Mouse (Mus musculus): ENCODE measurements at regions not wholly inside any gene's neighbourhood (a gene's known extent, or its start where the extent isn't known, plus 50 kb on each side); places are given as distances from the start of the nearest gene placed in this dataset.

DNA sequence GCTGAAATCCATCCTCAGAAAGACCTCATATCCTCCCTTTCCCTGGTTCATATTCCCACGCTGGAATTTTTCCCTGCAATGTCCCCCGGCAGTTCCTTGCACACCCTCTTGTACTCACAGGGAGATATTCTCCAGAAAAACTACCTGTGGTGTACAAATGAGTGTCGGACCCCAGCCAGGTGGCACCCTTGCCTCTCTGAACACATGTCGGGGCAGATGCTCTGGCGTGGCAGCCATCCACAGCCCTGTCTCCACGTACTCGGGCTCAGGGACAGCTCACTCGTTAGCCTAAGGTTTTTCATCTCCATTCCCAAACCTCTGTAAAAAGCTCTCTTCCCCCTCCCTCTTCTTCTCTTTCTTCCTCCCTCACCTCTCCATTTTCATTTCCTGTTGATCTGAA is 100.1 kb upstream of the Egln3 start:
- no peaks in the 10 kb centered on the region for H3K27me3 ChIP-seq
- no peak overlapping the region for H3K9ac ChIP-seq
- no peak overlapping the region for H3K4me2 ChIP-seq
- no peaks in the 10 kb centered on the region for H3K36me3 ChIP-seq
- WGBS = 85% methylated on average over 8 of the region's 8 CpGs
- no peak overlapping the region for H3K27ac ChIP-seq (replicated peaks)
- ATAC-seq (ENCODE audit: low read depth) = no peak
- no peak overlapping the region for H3K4me3 ChIP-seq
- no peaks in the 10 kb centered on the region for H3K9me3 ChIP-seq
- no peaks in the 10 kb centered on the region for H3K4me1 ChIP-seq (replicated peaks)

DNA sequence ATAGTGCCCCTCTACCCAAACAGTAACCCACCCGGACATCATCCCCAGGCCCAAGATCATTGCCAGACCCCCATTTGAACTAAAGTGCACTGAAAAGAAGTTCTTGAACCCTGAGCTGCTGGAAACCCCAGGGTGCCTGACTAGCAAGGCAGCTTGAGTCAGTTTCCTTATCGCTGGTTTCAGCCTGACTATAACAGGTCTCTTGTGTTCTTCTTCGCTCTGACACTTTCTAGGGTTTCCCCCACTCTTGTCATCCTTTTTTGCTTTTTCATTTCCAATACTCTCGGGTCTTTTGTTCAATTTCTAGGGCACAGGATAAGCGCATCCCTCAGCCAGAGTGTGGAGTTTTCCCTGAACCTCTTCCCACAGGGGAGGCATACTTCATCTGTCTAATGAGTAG is 95.8 kb upstream of the Egln3 start:
- Histone ChIP-seq H3K4me1 (replicated peaks) (no peaks in the 10 kb centered on the region), H3K36me3 (no peaks in the 10 kb centered on the region), H3K27me3 (no peaks in the 10 kb centered on the region), H3K4me2 (no peak overlapping the region), H3K4me3 (no peak overlapping the region), H3K9ac (no peak overlapping the region), H3K9me3 (no peaks in the 10 kb centered on the region), H3K27ac (replicated peaks) (no peak overlapping the region)
- ATAC-seq (ENCODE audit: low read depth) = no peak
- 68% methylated on average over 5 of the region's 5 CpGs for WGBS

DNA sequence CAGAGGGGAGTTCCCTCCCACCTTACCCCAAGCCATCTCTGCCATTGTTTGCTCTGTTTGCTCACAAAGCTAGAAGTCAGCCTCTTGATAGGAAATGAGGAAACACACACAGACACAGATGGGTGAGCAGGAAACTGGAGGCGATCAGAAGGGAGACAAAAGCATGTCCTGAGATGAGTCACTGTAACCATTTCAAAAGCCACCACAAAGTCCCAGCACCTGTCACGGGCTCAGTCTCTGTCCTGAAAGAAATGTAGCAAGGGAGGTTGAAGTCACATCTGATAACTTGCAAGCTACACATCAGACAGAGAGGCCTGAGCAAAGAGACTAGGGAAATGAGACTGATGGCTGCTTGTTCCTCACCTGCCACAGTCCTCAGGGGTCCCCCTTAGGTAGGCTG is 89.6 kb upstream of the Egln3 start:
- Histone ChIP-seq H3K4me1 (replicated peaks) (peaks cover 9% of the 10 kb centered on the region), H3K4me3 (no peak overlapping the region), H3K27ac (replicated peaks) (no peak overlapping the region), H3K9me3 (no peaks in the 10 kb centered on the region), H3K9ac (no peak overlapping the region), H3K4me2 (no peak overlapping the region), H3K36me3 (no peaks in the 10 kb centered on the region), H3K27me3 (no peaks in the 10 kb centered on the region)
- no peak for ATAC-seq (ENCODE audit: low read depth)
- 83% methylated on average over 2 of the region's 2 CpGs for WGBS

DNA sequence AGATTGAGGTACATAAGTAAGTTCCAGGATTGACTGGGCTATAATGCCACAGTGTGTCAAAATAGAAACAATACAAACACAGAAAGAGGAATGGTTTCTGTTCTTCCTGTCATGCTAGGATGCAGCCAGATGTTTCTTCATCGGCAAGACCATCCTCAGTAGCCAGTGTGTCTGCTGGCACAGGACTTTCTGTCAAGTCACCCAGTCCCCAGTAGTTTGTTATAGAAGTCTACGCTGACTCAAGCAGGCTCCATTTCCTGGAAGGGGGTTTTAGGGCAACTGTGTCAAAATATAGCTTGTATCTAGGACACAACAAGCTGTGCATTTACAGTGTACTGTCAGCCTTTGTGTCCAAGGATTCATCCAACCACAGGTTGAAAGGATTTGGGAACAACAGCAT is 86.7 kb upstream of the Egln3 start:
- Histone ChIP-seq H3K9ac (no peak overlapping the region), H3K27me3 (no peaks in the 10 kb centered on the region), H3K4me2 (no peak overlapping the region), H3K4me3 (no peak overlapping the region), H3K4me1 (replicated peaks) (peaks cover 29% of the 10 kb centered on the region), H3K27ac (replicated peaks) (no peak overlapping the region), H3K9me3 (no peaks in the 10 kb centered on the region), H3K36me3 (no peaks in the 10 kb centered on the region)
- ATAC-seq (ENCODE audit: low read depth) = no peak
- 86% methylated on average over 2 of the region's 2 CpGs for WGBS

DNA sequence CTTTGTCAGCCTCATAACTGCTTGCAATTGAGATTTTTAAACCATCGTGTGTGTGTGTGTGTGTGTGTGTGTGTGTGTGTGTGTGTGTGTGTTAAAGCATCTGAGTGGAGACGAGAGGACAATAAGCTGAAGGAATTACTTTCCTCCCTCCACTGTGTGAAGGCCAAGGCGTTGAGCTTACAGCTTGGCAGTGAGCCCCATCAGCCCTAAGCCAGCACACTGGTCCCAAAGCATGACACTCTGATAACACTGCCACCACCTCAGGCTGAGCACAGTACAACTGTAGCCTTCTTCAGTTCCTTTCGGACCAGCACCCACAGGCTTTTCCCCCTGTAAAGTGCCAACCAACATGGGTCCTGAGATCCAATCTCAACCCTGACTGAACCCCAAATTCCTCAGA is 85.1 kb upstream of the Egln3 start:
- peaks cover 29% of the 10 kb centered on the region for H3K4me1 ChIP-seq (replicated peaks)
- no peaks in the 10 kb centered on the region for H3K9me3 ChIP-seq
- no peak overlapping the region for H3K9ac ChIP-seq
- no peaks in the 10 kb centered on the region for H3K36me3 ChIP-seq
- 39% methylated on average over 4 of the region's 4 CpGs for WGBS
- H3K4me2 ChIP-seq = no peak overlapping the region
- ATAC-seq (ENCODE audit: low read depth) = no peak
- H3K27ac ChIP-seq (replicated peaks) = peak overlapping the region; percentile 16; the same call in 1 of the 2 replicates
- no peaks in the 10 kb centered on the region for H3K27me3 ChIP-seq
- no peak overlapping the region for H3K4me3 ChIP-seq

DNA sequence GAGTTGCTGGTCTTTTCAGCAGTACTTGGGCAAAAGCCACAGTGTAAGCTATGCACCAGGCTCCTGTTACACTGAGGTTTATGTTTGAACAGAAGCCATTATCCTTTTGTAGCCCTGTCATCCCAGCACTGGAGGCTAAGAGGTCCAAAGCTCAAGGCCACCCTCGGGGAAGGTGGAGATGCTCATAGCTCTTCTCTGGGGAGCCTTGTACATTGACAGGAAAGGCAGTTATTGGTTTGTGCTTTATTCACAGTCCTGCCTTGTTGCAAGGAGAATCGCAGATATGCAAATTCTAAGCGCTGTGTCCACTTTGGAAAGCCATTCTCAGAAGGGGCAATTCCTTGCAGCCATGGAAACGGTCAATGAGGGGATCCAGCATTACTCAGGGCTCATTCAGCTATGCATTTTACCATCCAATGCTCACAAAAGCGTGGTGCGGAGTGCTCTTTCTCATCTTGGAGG is 84.4 kb upstream of the Egln3 start:
- ATAC-seq (ENCODE audit: low read depth) = peak; percentile 52

DNA sequence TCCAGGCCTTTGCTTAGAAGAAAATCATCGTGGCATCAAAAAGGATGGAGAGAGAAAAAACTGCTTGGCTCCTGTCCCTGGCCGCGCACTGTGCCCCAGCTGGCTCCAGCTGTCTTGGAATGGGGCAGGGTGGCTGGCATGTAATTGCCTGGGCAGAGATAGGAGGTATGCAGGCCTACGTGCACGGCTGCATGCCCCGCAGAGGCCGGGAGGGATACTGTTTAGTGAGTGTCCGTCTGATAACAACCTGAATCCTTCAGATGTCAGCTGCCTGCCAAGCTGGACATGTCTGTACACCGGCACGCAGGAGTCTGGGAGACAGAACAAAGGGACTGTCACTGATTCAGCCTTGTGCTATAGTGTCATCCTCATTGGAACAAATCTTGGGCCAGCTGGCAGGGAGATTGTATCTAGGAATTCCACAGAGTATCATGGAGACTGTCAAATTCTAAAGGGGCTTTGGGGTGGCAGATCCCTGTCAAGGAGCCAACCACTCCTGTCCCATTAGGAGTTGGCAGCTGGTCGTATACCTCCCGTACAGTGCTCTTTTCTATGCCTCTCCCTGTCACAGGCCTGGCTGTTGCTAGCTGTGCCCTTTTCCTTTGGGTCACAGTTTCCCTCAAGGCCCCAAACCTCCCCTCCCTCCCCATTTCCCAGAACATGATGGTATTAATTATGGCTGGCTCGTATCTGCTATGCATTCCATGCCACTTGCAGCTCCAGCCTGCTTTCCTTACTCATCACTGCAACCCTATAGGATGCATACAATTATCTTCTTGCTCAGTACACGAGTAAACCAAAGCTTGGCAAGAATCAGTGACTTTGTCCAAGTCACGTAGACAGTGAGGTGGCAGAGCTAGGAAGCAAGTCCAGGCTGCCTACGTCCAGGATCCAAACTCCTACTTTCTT is 83.5 kb upstream of the Egln3 start:
- H3K27ac ChIP-seq (replicated peaks) = peak overlapping the region; percentile 78
- 33% methylated on average over 16 of the region's 16 CpGs for WGBS
- peak; percentile 90 for ATAC-seq (ENCODE audit: low read depth)
- H3K9me3 ChIP-seq = no peaks in the 10 kb centered on the region
- H3K27me3 ChIP-seq = no peaks in the 10 kb centered on the region
- H3K9ac ChIP-seq = no peak overlapping the region; the same call in 1 of the 2 replicates
- no peaks in the 10 kb centered on the region for H3K36me3 ChIP-seq
- no peak overlapping the region for H3K4me3 ChIP-seq
- 0 out of 2 replicates have a peak overlapping the region, but pooled peaks have one; percentile 13 for H3K4me2 ChIP-seq
- H3K4me1 ChIP-seq (replicated peaks) = peaks cover 29% of the 10 kb centered on the region

More for the DNA sequence above, 84.4 kb upstream of the Egln3 start:
- Histone ChIP-seq H3K36me3 (no peaks in the 10 kb centered on the region), H3K4me2 (no peak overlapping the region), H3K9ac (no peak overlapping the region), H3K4me3 (no peak overlapping the region), H3K27me3 (no peaks in the 10 kb centered on the region), H3K4me1 (replicated peaks) (peaks cover 29% of the 10 kb centered on the region), H3K9me3 (no peaks in the 10 kb centered on the region), H3K27ac (replicated peaks) (peak overlapping the region; percentile 78)
- WGBS = 22% methylated on average over 6 of the region's 6 CpGs

DNA sequence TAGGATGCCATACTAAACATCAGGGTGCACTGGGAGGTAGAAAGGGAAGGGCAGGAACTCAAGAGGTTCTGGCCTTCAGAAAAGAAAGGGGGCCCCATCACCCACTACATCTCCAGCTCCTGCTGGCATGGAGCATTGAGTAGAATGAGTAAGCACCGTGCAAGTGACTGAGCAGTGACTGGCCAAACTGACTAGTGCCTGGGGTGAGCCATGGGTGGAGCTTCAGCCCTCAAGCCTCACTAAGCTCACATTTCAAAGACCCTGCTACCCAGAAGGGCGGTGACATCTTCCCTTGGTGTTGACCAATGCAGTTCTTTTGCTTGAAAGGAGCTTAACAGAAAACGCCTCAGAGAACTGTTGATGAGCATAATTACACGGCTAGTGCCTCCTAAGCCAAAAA is 80.0 kb upstream of the Egln3 start:
- Histone ChIP-seq H3K27ac (replicated peaks) (no peak overlapping the region), H3K9me3 (no peaks in the 10 kb centered on the region), H3K4me3 (no peak overlapping the region), H3K27me3 (no peaks in the 10 kb centered on the region), H3K36me3 (no peaks in the 10 kb centered on the region), H3K4me2 (no peak overlapping the region), H3K4me1 (replicated peaks) (peaks cover 24% of the 10 kb centered on the region), H3K9ac (no peak overlapping the region)
- ATAC-seq (ENCODE audit: low read depth) = no peak
- WGBS = 21% methylated on average over 4 of the region's 4 CpGs

DNA sequence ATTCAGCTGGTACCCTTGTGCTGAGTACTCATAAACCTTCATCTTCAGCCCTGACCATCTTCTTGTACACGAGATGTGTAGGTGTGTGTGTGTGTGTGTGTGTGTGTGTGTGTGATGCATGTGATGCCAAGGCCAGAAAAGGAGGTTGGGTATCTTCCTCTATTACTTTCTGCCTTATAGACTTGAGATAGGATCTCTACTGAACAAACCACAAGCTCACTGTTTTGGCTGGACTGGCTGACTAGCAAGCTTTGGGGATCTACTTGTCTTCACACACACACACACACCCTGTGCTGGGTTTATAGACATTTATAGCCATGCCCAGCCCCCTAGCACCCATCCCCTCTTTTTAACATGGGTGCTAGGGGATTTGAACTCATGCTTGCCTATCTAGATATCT is 79.4 kb upstream of the Egln3 start:
- no peak overlapping the region for H3K4me3 ChIP-seq
- no peaks in the 10 kb centered on the region for H3K27me3 ChIP-seq
- H3K9me3 ChIP-seq = no peaks in the 10 kb centered on the region
- H3K9ac ChIP-seq = no peak overlapping the region
- H3K27ac ChIP-seq (replicated peaks) = no peak overlapping the region
- ATAC-seq (ENCODE audit: low read depth) = no peak
- WGBS = 77% methylated on average over 1 of the region's 1 CpGs
- no peaks in the 10 kb centered on the region for H3K36me3 ChIP-seq
- H3K4me2 ChIP-seq = no peak overlapping the region
- H3K4me1 ChIP-seq (replicated peaks) = peaks cover 17% of the 10 kb centered on the region

DNA sequence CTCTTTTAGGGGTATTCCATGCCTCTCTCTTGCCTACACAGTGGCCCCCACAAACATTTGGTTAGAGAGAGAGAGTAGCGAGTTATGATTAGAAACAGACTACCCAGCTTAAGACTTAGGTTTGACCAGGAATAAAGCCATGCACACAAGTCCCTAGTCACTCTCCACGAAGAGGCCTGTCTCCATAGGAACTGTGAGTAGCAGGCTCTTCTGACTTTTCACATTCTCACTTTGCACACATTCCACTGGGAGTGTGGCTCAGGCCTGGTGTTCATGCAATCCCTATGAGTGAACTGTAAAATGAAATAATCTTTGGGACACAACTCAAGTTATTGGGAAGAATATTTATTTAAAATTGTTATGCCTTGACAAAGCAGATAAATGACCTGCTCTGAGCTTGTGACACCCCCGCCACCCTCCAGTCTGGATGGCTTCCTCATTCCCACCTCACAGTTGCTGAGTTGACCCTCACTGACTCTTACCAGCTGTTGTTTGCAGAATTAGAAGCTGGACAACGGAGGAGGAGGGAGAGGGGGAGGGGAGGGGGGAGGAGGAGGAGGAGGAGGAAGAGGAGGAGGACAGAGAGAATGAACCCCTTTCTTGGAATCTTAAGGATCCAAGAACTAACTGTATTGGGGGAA is 78.7 kb upstream of the Egln3 start:
- H3K9me3 ChIP-seq = no peaks in the 10 kb centered on the region
- no peak overlapping the region for H3K4me2 ChIP-seq
- ATAC-seq (ENCODE audit: low read depth) = no peak
- H3K36me3 ChIP-seq = no peaks in the 10 kb centered on the region
- no peak overlapping the region for H3K4me3 ChIP-seq
- WGBS = 73% methylated on average over 4 of the region's 4 CpGs
- peaks cover 11% of the 10 kb centered on the region for H3K4me1 ChIP-seq (replicated peaks)
- H3K27me3 ChIP-seq = no peaks in the 10 kb centered on the region
- no peak overlapping the region for H3K27ac ChIP-seq (replicated peaks)
- H3K9ac ChIP-seq = no peak overlapping the region

DNA sequence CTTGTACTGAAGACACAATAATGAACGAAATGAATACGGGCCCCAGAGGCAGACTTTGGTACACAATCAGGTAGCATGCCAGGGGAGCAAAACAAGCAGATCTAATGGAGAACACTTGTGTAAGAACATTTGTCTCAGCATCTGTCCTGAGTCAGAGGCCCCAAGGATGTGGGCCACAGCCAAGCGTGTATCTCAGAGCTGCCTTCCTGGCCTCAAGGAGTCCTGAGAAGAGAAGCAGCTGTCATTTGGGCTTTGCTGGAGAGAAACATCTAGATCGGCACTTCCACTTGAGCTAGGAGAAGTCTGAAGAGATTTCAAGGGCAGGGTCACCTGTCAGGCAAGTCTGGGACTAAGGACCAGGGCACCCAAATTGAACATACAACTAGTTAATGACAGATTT is 76.8 kb upstream of the Egln3 start:
- H3K27ac ChIP-seq (replicated peaks) = no peak overlapping the region
- H3K9ac ChIP-seq = no peak overlapping the region
- 91% methylated on average over 4 of the region's 4 CpGs for WGBS
- H3K4me1 ChIP-seq (replicated peaks) = no peaks in the 10 kb centered on the region
- H3K9me3 ChIP-seq = no peaks in the 10 kb centered on the region
- no peak overlapping the region for H3K4me3 ChIP-seq
- no peak overlapping the region for H3K4me2 ChIP-seq
- ATAC-seq (ENCODE audit: low read depth) = no peak
- no peaks in the 10 kb centered on the region for H3K27me3 ChIP-seq
- no peaks in the 10 kb centered on the region for H3K36me3 ChIP-seq

DNA sequence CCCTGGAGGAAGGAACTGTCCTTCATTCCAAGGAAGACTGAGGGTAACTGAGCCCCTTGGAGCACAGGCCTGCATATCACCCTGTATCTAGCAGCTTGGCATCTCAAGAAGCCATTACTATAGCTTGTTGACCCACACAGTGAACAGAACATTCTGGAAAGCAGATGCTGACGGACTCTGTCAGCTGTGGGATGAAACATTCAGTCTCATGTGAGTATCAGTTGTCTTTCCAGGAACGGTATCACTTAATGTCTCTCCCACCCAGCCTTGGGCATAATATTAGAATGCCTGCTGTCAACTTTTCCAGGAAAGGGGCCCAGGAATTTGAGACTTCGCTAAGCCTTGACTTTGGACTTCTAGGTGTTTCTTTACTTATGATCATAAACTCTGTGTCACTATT is 76.3 kb upstream of the Egln3 start:
- Histone ChIP-seq H3K9me3 (no peaks in the 10 kb centered on the region), H3K36me3 (no peaks in the 10 kb centered on the region), H3K9ac (no peak overlapping the region), H3K27me3 (no peaks in the 10 kb centered on the region), H3K4me2 (no peak overlapping the region), H3K27ac (replicated peaks) (no peak overlapping the region), H3K4me1 (replicated peaks) (no peaks in the 10 kb centered on the region), H3K4me3 (no peak overlapping the region)
- WGBS = 81% methylated on average over 3 of the region's 3 CpGs
- ATAC-seq (ENCODE audit: low read depth) = no peak
